Mouse (Mus musculus) ES-Bruce4 (cell line): Measurements from ENCODE around the gene Memo1. TPM values are rescaled to one million over a fixed set of nuclear protein-coding genes. Genes with fewer than 3 reads are reported as not detected.
"Not testable (repeated sequence)": the region's sequence is repeated elsewhere in the genome, so short reads cannot be mapped to it uniquely, and the experiment has no call there.

Experiments
- H3K27ac ChIP-seq: 2 replicates; pipeline ENCODE4 v1.5.1; 2012; ENCODE audit warnings: low read length, inconsistent platforms; ENCODE audit not compliant: insufficient read depth
- H3K27me3 ChIP-seq: 2 replicates; pipeline ENCODE4 v1.6.1; 2012; ENCODE audit warnings: mild to moderate bottlenecking, low read length, inconsistent platforms; ENCODE audit not compliant: control insufficient read depth, poor library complexity, insufficient read depth, severe bottlenecking
- H3K36me3 ChIP-seq: 2 replicates; pipeline ENCODE4 v1.6.1; 2012; ENCODE audit warnings: inconsistent platforms, mild to moderate bottlenecking, low read length, moderate library complexity; ENCODE audit not compliant: control insufficient read depth, poor library complexity, insufficient read depth, severe bottlenecking
- H3K4me1 ChIP-seq: one replicate; pipeline ENCODE4 v1.8.1; 2011; ENCODE audit warnings: low read length; ENCODE audit not compliant: control insufficient read depth, insufficient read depth
- H3K4me3 ChIP-seq: 2 replicates; pipeline ENCODE4 v1.5.1; 2011; ENCODE audit warnings: low read depth, mild to moderate bottlenecking, low read length
- H3K9ac ChIP-seq: 2 replicates; pipeline ENCODE4 v1.6.1; 2012; ENCODE audit warnings: low read depth, mild to moderate bottlenecking, inconsistent platforms; ENCODE audit not compliant: poor library complexity, severe bottlenecking
- H3K9me3 ChIP-seq: replicated peaks from 2 replicates; pipeline ENCODE4 v1.6.1; 2012; ENCODE audit warnings: mild to moderate bottlenecking, low read length, inconsistent platforms; ENCODE audit not compliant: control insufficient read depth, poor library complexity, insufficient read depth, severe bottlenecking
- CTCF ChIP-seq: IDR thresholded peaks from one replicate; pipeline ENCODE4 v1.8.1; 2011; ENCODE audit warnings: low read depth, low read length
- EP300 ChIP-seq: IDR thresholded peaks from 2 replicates; pipeline ENCODE4 v1.6.1; 2011; ENCODE audit warnings: low read depth, low read length; ENCODE audit not compliant: insufficient read depth
- POLR2A ChIP-seq: IDR thresholded peaks from one replicate; pipeline ENCODE4 v1.8.1; 2011; ENCODE audit warnings: low read length; ENCODE audit not compliant: insufficient read depth
- polyA plus RNA-seq: library from polyadenylated mRNA; stranded (reverse); fragments of >200 nt; gene quantifications from 2 replicates; pipeline ENCODE4 v1.2.4, GENCODE M21; 2011; ENCODE audit warnings: low read depth; ENCODE audit not compliant: missing spikeins, insufficient read depth, insufficient read length

The Memo1 gene
- polyA plus RNA-seq, 1 experiment: 74.6 TPM

- TF ChIP-seq CTCF (no peak), EP300 (no peak), POLR2A (no peak)
- H3K27me3 ChIP-seq: no peaks in the 10 kb centered on the region
- no peak overlapping the region for H3K27ac ChIP-seq
- no peaks in the 10 kb centered on the region; the same call in 1 of the 2 replicates for H3K36me3 ChIP-seq
- H3K4me1 ChIP-seq: no peaks in the 10 kb centered on the region
- no peak overlapping the region for H3K4me3 ChIP-seq
- no peaks in the 10 kb centered on the region for H3K9me3 ChIP-seq
- no peak overlapping the region for H3K9ac ChIP-seq
Measured at GRCm38 (mm10) chr17:74242788-74243187, 52.5 kb downstream of the Memo1 start.

DNA sequence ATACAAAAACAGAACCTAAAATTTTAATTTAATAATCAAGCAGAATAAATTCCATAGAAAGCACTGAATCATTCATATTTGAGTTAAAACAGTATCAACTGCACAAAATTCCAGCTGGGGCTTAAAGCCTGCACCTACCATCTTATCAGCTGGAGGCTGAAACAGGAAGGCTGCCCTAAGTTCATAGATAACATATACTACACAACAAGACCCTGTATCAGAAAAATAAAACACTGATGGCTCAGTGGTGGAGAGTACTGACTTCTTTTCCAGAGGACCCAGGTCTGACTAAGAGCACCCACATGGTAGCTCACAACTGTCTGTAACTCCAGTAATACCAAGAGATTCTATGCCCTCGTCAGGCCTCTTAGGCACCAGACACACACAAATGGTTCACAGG is 55.0 kb downstream of the Memo1 start:
- H3K36me3 ChIP-seq: no peaks in the 10 kb centered on the region; the same call in 1 of the 2 replicates
- no peaks in the 10 kb centered on the region for H3K27me3 ChIP-seq
- TF ChIP-seq CTCF: no peak
- TF ChIP-seq POLR2A: no peak
- no peak for TF ChIP-seq EP300
- no peak overlapping the region for H3K4me3 ChIP-seq
- H3K4me1 ChIP-seq: no peaks in the 10 kb centered on the region
- H3K9me3 ChIP-seq: no peaks in the 10 kb centered on the region
- no peak overlapping the region for H3K27ac ChIP-seq
- H3K9ac ChIP-seq: no peak overlapping the region

DNA sequence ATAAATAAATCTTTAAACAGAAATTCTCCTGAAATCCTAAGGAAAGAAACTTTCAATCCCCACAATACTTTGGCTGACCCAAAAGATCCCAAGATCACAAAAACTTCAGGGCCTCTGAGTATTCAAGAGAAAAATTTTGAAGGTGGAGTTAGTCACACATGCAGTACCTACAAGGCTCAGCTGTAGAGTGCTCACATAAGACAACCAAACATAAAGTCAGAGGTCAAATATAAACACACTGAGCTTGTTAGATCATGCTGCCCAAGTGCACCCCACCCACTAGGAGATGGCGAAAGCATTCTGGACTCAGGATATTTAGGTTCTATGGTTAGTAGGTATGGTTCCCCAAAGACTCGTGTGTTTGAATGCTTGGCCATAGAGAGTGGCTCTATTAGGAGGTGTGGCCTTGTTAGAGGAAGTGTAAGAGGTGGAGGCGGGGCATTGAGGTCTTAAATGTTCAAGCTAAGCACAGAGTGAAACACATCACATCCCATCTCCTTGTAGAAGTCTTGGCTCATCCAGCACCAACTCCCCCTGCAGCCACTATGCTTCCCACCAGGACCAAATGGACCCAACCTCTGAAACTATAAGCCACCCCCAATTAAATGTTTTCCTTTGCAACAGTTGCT is 67.1 kb downstream of the Memo1 start:
- Histone ChIP-seq H3K27ac (no peak overlapping the region), H3K36me3 (no peaks in the 10 kb centered on the region), H3K4me3 (no peak overlapping the region), H3K4me1 (no peaks in the 10 kb centered on the region), H3K27me3 (no peaks in the 10 kb centered on the region), H3K9me3 (no peaks in the 10 kb centered on the region), H3K9ac (no peak overlapping the region)
- TF ChIP-seq CTCF (no peak), EP300 (no peak), POLR2A (no peak)

DNA sequence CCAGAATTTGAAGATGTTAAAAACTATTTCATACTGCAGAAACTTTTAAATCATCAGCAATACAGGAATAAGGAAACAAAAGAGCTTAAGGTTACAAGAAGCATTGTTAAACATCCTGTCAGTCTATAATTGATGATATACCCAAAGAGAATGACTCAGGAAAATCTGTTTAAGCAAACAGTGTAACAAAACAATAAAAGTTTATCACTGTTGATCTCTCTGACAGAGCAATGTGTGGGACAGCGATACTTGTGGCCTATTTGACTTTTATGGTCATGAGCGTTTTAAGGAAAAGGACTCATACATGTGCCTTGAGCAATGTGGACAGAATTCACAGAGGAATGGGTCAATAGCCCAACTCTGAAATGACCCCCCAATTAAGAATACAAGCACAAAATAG is 78.0 kb downstream of the Memo1 start:
- TF ChIP-seq POLR2A (no peak), CTCF (no peak), EP300 (no peak)
- Histone ChIP-seq H3K9me3 (no peaks in the 10 kb centered on the region), H3K36me3 (no peaks in the 10 kb centered on the region), H3K27me3 (no peaks in the 10 kb centered on the region), H3K27ac (no peak overlapping the region), H3K4me3 (no peak overlapping the region), H3K9ac (no peak overlapping the region), H3K4me1 (no peaks in the 10 kb centered on the region)

- H3K36me3 ChIP-seq, H3K27me3 ChIP-seq, H3K9me3 ChIP-seq, H3K4me3 ChIP-seq, H3K27ac ChIP-seq, H3K9ac ChIP-seq, H3K4me1 ChIP-seq: not testable (repeated sequence)
Measured at GRCm38 (mm10) chr17:74212831-74213524, 82.3 kb downstream of the Memo1 start.

DNA sequence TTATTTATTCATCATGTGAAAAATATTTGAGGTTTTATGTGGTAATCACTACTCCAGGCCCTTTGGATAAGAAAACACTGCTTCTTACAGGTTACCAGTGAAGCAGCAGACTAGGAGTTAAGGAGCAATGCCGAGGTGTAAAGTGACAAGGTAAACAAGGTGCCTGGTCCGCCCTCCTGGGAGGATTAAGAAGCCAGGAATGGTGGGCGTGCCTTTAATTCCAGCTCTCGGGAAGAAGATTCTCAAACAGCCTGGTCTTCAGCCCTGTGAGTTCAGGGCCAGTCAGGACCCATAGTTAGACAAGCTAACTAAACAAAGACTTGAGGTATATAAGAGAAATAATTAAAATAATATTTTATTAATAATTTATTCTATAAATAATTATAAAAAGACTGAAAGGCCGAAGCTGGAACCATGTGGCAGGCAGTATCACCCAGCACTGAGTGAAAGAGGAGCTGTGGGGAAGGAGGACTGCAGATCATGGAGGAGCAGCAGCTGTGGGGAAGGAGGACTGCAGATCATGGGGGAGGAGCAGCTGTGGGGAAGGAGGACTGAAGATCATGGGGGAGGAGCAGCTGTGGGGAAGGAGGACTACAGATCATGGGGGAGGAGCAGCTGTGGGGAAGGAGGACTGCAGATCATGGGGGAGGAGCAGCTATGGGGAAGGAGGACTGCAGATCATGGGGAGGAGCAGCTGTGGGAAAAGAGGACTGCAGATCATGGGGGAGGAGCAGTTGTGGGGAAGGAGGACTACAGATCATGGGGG is 86.0 kb downstream of the Memo1 start:
- Histone ChIP-seq H3K4me1 (no peaks in the 10 kb centered on the region), H3K9ac (no peak overlapping the region), H3K9me3 (no peaks in the 10 kb centered on the region), H3K36me3 (no peaks in the 10 kb centered on the region), H3K27ac (no peak overlapping the region), H3K27me3 (no peaks in the 10 kb centered on the region), H3K4me3 (no peak overlapping the region)
- TF ChIP-seq CTCF: no peak
- TF ChIP-seq EP300: no peak
- TF ChIP-seq POLR2A: no peak
